Mouse (Mus musculus) megakaryocyte, adult 5-6 weeks (primary cell): Measurements from ENCODE around the gene Sp3. TPM values are rescaled to one million over a fixed set of nuclear protein-coding genes. Genes with fewer than 3 reads are reported as not detected.
A peak's percentile ranks its signal among the peaks of the same experiment; 100 is the strongest.

Experiments used
- ATAC-seq: 2 replicates; pipeline ENCODE4 v1.8.0; 2016; ENCODE audit warnings: mild to moderate bottlenecking, inconsistent platforms; ENCODE audit not compliant: poor library complexity, severe bottlenecking
- total RNA-seq, 2 experiments: library from RNA; stranded (forward) in 1 of 2; stranded (reverse) in 1 of 2; fragments of 153-499, 151-499 nt in 1 of 2; fragments of 221-1000, 200-1000 nt in 1 of 2; gene quantifications; 2 replicates each; pipeline versions ENCODE4 v1.2.3 to v1.2.4; 2015 to 2017

Sp3 gene
- total RNA-seq (2015) (196 and 198 TPM in 2 replicates), total RNA-seq (2017) (220 and 269 TPM in 2 replicates)

DNA sequence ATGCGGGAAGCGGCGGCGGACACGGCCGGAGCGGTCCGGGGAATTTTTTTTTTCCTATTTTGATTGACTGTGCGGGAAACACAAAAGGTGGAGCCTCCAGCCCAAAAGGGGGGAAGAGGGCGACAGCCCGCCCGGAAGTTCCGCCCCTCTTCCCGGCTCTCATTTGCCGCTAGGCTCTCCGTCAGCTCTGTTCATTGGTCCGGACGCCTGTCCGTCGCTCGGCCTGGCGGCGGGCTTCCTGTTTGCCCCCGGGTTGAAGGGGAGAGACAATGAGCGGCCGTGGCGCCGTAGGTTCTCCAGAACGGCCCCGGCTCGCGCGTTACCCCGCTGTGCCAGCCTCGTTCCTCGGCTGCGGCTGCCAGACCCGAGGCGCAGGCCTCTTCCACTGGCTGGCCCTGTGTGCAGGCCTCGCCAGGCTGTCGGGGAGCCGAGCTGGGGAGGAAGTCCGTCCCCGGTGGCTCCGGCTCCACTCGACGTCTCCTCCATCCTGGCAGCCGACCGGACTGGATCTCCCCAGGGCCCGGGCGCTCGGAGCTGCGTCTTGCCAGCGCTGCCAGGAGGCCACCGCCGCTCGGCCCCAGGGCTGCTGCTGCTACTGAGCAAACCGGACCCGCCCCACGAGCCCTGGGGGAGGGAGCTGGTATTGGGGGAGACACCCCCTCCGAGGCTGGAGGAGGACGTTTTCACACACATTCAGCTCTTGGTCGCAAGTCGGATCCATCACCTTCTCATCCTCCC lies at the start of gene Sp3:
TSS of gene Sp3 (minus strand) at position 110 of the 738 bp plus-strand sequence.
- ATAC-seq = peak; percentile 66

DNA sequence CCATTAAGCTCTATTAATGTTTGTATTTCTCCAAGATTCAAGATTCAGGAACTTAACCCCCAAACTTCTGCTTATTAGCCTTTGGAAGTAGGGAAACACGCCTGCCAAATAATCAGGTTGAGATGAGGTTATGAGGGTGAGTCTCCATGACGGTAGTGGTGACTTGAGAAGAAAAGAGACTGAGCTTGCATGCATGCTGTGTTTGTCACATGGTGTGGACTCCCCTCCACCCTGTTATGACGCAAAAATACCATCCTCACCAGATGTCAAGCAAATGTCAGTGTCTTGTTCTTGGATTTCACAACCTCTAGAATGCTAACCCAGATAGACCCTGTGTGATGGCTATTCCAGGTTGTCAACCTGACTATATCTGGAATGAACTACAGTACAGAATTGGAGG lies 49.6 kb upstream of the Sp3 start:
- ATAC-seq = peak; percentile 70

DNA sequence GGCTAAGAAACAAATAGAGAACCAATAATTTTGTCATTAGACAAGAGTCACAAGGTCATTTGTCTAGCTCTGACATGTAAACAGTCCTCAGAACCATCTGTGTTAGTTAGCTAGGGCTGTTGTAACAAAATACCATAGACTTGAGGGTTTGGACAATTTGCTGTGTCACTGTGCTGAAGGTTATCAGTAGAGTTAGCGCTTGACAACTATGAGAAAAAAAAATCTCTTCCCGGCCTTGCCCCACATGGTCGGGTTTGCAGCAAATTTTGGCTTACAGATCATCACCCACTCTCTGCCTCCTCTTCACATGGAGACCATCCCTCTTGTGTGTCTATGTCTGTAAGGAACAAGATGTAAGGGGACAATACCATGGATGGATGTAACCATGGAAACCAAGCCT lies 47.8 kb upstream of the Sp3 start:
- no peak for ATAC-seq

DNA sequence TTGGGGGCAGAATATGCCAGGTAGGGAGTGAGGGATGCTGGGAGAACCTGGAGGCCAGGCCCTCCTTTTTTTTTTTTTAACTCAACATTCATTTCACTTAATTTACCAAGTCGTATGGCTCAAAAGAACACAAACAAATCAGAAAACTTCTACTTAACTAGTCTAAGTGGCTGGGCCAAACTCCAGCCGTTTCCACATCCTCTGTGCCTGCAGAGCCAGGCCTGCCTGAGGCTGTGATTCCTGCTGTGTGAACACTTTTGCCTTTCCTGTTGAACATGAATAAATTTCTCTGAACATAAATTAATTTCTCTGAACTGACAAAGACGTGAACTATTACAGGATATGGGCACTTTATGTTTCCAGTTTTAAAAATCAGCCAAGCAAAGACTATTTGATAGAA lies 46.9 kb upstream of the Sp3 start:
- ATAC-seq = no peak

DNA sequence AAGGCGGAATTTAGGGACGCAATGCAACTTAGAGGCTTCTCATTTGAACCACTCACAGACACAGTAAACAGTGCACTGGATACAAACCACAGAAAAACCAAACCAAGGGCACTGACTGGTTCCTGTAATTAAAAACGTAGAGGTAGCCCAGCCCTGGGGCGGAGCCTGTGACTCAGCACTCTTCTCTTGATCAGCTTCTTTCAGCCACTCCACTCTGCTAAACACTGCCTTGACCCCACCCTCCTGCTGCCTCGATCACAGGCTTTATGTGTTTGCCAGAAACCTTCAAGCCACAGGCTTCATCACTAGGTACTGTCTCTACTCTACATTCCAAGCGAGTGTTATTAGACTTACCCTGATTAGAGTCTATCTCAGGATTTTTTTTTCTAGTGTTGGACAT lies 43.6 kb upstream of the Sp3 start:
- peak; percentile 96 for ATAC-seq

DNA sequence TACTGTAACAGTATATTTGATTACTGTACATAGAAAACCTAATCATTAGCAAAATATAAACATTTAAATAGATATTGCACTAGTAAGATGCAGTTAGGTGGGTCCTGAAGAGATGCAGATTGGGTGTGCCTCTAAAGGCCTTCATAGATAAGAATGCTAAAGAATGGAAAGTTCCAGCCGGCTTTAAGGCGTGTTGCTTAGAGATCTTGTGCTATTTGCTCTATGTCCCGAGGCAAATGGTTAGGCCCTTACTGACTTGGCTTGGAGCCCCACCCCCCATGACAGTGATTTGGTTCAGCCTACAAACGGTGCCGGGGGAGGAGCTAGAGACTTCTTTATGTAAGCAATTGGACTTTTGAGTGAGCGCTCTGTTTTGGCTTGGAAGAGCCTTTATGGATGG lies 40.8 kb upstream of the Sp3 start:
- no peak for ATAC-seq

DNA sequence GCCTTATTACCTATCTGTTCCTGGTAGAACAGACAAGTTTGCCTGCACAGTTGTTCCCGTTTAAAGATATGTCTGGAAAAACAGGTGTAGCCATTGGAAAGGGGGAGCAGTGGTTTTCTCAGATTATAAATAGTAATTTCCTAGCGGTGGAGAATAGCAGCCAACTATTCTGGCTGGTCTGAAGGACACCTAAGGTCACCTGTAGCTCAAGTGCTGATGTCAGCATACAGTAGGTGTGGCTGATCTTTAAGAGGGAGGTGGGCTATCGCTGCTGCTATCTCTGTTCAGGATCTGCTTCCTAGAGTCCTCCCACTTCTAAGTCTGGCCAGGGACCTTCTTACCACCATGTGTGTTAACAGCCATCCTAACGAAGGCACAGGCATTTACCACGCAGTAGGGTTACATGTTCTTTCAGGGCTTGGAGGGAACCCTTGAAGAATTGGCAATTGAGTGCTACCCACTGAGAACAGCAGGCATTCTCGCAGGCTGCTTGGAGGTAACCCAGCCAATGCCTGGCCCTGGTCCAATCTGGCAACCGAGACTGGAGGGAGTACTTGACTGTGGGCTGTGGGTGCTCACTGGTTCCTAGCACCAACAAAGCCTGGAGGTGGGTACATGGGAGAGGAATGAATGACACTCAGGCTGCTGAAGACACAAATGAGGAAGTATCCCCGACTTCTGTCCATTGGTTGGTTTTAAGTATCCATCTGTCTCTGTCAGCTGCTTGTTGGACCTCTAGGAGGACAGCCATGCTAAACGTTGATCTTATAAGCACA lies 39.3 kb upstream of the Sp3 start:
- ATAC-seq = peak; percentile 56; the same call in 1 of the 2 replicates

DNA sequence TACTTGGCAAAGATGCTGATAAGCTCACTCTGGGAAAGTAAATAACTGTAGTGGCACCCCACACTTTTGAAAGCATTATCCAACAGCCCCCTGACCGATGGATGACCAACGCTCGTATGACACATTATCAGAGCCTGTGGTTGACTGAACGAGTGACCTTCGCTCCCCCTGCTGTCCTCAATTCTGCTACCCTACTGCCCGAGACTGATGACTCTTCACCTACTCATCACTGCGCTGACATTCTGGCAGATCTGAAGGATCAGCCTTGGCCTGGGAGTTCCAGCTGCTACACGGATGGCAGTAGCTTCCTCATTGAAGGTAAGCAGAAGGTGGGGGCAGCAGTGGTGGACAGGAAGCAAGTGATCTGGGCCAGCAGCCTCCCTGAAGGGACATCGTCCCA lies 33.8 kb upstream of the Sp3 start:
- peak; percentile 68 for ATAC-seq

DNA sequence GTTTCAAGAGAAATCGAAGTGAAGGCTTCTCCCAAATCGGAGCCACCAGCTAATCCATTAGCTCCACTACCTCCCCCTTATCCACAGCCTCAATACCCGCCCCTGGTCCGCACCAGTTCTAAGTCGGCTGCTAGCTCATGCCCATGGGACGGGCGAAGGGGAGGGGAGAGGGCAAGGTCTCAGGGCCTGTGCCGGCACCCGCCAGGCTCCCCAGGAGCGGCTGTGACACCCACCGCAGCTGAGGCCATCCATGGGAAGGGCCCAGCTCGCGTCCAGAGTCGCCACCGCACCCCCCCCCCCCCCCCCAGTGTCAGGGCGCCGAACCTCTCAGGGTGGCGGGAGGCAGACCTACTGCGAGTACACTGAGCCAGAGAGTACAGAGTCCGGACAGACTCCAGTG lies 32.4 kb upstream of the Sp3 start:
- no peak for ATAC-seq

DNA sequence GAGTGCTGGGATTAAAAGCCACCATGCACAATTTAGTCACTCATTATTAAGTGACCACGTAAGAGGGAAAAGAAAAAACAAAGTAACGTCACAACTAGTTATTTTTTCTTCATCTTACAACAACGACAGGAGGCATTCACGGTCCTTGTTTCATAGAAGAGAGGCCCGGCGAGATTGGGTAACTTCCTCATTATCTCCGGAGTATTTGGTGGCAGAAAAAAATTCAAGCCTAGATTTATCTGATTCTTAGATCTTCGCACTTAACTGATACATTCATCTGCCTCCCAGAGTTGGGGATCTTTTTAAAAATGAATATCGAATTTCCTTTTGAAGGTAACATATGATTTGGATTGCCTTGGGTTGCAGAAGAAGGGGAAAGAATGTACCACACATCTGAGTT lies 27.2 kb upstream of the Sp3 start:
- ATAC-seq = peak; percentile 47

DNA sequence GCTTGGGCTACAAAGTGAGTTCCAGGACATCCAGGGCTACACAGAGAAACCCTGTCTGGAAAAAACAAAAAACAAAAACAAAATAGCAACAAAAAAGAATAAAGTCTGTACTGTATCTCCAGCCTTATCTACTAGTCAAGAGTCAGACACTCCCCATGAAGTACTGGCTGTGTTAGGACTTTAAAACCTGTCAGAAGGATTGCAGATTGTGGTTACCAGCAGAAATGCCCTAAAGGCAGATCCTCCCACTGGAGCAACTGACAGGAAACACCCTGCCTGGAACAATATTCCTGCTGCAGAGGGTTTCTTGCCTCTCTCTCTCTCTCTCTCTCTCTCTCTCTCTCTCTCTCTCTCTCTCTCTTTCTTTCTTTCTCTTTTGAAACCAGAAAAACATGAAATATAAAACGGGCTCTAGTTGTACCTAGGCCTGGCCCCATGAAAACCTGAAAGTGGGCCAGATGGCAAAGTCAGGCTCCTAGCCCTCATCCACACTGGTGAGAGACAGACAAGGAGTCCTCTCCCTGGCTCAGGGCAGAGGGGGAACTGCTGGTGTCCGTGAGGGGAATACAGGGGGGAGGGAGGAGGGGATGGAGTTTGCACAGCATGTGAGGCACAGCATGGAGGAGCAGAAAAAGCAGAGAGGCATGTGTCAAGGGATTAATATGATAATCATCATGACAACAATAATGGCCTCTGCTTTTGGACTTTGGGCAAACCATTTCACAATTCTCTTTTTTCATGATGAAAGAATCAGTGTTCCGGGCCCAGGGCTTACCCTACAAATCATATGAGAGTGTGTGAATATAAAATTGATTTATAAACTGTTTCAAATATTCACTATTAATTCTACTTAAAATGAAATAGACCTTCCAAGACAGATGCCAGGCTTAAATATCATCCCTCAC lies 25.6 kb upstream of the Sp3 start:
- ATAC-seq = no peak

DNA sequence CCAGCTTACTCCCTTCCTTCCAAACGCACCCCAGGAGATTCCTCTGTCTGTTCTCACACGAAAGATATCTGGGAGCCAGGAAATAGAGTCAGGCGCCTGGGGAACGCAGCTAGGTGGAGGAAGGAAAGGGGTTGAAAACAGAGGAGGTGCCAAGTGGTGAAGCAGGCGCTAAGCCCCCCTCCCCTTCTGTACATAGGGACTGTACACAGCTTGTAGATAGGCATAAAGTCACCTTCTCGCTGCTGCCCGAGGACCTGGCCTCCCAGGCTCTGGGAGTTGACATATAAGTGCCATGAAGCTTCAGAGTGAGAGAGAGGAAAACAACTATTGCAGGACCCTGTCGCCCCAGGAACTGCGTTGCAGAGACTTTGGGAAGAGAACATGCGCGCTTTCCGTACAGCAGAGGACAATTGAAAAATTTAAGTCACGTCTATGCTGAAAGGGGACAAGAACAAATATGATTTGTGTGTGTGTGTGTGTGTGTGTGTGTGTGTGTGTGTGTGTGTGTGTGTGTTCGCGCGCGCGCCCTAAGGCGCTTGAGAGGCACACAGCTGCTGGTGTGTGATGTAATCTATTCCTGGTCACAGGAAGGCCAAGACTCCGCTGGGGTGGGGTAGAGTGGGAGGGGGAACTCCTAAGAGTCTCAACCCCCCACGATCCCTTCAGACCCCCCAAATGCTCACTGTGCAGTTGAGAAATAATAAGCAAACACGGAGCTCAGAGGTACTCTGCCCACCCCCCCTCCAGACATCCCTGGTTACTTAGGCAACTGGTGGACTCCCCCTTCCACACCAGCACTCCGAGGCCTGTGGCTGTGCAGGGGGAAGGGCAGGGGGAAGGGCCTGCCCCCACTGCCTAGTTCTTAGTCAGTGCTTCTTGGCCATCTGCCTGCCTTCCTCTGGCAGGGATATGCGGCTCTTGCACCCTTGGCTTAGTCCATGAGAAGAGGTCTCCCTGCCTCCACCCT lies 23.8 kb upstream of the Sp3 start:
- peak; percentile 38 for ATAC-seq

DNA sequence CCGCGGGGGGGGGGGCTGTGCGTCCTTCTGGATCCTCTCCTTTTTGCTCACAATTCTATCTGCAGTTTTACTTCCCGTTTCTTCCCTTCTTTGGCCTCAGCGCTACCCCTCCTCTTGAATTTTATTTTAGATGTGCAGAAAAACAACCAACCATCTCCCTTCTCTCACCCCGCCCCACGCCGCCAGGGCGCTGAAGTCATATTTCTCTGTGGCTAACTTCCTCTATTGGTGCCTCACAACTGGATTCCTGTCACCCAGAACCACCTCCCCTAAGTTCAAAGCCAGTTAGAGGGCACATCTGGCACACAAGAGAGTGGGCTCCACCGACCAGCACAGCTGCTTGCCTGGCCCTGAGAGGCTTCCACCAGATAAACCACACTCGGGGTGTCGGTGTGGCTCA lies 22.8 kb upstream of the Sp3 start:
- ATAC-seq = peak; percentile 84

DNA sequence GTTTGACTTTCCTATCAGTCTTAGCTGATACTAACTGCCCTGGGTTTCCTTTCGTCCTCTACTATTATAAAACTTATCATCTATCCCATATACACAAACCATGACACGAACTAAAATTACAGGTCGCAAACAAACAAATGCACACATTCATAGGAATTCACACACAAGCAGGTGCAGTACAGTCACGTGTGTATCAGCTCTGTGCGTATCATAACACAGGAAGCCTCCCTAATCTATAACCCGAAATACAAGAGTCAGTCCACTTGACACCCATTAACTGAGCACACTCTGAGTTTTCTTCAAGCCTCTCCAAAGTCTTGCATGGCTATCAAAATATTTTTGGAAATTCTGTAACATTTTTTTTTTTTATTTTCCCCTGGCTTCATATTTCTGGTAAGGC lies 22.2 kb upstream of the Sp3 start:
- ATAC-seq = no peak

DNA sequence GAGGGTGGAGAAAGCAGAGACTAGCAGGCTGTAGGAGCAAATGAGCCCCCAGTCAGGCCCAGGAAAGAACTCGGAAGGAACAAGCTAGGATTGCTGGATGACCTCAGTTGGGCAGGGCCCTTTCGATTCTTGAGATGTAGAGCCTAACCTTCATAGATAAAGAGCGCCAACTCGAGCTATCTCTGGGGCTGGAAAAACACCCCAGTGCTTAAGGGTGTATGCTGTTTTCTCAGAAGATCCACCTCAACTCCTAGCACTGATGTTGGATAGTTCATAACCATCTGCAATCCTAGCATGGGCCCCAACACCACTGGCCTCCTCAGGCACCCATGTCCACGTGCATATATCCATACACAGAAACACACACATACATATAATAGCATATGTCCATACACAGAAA lies 21.7 kb upstream of the Sp3 start:
- ATAC-seq = no peak

DNA sequence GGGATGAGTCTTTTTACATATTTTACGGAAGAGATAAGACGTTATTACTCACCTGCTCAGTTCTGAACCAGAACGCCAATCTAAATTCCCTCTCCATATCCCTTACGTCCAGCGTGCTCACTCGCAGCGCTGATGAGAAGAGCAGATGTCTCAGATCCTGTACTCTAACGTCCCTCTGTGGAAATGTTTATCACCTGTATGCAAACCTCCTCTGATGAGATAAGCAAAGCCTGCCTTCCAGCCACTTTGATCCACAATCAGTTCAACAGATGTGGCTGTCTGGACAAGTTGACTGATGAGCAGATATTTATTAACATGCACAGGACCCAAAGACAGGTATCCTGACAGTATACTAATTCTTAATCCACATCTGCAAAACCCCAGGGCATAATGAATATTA lies 19.9 kb upstream of the Sp3 start:
- ATAC-seq = no peak

DNA sequence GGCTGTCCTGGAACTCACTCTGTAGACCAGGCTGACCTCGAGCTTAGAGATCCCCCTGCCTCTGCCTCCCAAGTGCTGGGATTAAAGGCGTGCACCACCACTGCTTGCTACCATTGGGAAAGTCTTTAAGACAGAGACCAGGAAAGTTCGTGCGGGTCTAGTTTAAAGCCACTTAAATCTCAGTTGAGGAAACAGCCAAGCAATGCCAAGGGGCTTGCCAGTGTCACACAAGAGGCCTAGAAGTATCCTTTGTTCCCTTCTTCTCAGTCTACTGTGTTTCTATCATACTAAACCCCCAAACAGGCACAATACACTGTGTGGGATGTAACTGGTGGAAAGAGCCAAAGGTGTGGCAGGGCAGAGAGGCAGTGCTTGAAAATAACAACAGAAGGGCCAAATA lies 17.3 kb upstream of the Sp3 start:
- ATAC-seq = no peak

DNA sequence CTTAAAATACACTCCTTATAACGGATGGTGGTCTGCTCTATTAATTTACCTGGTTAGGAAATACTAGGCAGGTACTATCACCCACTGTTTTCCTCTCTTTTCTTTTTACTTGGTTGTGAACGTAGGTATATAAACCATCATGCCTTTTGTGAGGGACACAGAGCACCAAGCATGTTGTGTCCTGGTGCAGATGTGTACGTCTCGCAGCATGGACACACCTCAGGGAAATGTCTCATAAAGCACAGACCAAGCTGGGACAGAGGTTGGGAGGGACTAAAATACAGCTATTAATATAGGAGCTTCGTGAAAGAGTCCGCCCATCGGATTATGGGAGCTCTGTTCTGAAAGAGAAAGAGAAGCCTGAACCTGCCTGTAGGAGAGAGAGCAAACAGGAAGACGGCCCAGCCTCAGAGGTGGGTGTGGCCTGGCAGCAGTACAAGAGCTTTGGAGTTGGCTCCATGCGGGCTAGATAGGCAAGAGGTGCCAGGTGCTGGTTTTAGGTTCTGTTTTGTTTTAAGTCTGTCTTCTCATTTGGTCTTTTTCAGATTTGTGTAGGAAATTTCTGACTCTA lies 16.6 kb upstream of the Sp3 start:
- peak; percentile 99 for ATAC-seq

DNA sequence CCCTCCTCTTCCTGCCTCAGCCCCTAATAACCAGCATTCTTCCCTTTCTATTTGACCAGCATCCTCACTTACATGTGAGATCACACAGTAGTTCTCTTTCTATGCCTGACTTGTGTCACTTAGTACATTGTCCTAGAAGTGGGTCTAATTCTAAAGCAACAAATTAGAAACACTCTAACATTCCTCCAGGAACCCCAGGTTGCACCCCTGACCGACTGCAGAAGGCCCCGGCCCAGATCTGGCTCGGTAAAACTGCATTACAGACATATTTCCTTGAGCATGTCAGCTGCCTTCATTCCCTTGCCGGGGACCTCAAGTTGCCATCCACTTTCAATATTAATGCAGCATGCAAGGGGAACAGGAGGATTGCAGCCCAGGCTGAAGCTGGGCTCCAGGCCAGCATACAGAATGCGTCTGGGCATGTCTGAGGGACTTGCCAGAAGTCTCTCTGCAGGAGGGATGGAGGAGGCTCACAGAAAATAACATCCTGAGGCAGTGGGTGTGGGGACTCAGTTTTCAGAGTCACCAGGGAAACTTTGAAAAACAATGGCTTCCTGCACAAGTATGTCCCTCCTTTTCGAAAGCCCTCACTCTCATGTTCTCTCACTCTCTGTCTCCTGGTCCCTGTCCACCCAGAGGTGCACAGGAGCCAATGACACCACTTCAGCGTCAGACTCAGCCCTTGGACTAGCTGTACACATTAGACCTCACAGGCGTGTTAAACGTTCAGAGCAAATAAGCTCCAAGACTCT lies 15.3 kb upstream of the Sp3 start:
- ATAC-seq = no peak
